Mouse (Mus musculus) R1 (cell line): Measurements from ENCODE around the gene Mdfic.
A peak's percentile ranks its signal among the peaks of the same experiment; 100 is the strongest.

Experiments
- DNase-seq: peaks from one replicate; pipeline ENCODE4 v3.0.0-alpha.2; 2018; ENCODE audit warnings: low read depth, low spot score

The Mdfic gene

GRCm38 (mm10) chr6:15739132-15739531 lies 18.7 kb downstream of the Mdfic start:
- no peak for DNase-seq

GRCm38 (mm10) chr6:15742591-15743149 lies 22.2 kb downstream of the Mdfic start:
- no peak for DNase-seq

- DNase-seq, result peak; percentile 72
These were observed 22.9 kb downstream of the Mdfic start for GRCm38 (mm10) chr6:15743291-15743792.

GRCm38 (mm10) chr6:15743793-15744192 lies 23.3 kb downstream of the Mdfic start:
- no peak for DNase-seq

DNA sequence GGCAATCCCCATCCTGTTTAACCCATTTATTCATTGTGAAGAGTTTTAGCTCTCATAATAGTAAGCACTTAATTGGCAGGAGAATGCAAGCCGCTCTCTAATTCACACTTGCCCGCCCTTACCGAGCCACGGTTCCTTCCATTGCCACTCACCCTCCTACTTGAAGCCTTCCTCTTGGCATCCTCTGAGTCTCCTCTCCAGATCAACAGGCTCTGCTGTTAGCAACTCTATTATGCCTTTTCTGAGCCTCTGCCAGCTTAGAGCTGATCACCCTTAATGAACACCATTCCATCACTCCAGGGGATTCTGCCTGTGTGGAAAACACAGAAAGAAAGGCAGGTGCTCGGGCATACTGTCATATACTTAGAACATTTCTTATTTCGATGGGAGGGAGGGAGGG lies 24.9 kb downstream of the Mdfic start:
- no peak for DNase-seq

GRCm38 (mm10) chr6:15745891-15746290 lies 25.4 kb downstream of the Mdfic start:
- no peak for DNase-seq

GRCm38 (mm10) chr6:15747396-15748155 lies 27.1 kb downstream of the Mdfic start:
- DNase-seq, result no peak

DNA sequence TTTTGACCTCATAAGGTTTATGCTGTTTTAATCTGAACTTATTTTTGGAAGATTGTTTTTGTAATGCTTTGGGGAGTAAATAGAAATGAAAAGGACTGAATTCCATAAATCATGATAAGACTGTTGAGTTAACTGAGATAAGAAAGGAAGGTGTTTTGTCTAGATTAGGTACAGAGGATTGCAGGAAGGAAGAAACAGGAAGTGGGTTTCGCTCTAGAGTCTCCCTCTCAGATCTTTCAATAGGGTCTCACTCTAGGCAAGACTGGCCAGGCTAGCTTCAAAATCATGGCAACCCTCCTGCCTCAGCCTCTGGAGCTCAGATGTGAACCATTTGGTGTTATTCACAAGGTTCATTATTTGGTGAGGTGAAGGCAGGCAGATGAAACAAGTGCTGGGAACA lies 27.8 kb downstream of the Mdfic start:
- DNase-seq, result no peak

- no peak for DNase-seq
These were observed 28.5 kb downstream of the Mdfic start for GRCm38 (mm10) chr6:15748943-15749342.

GRCm38 (mm10) chr6:15750101-15750500 lies 29.6 kb downstream of the Mdfic start:
- DNase-seq, result no peak

DNA sequence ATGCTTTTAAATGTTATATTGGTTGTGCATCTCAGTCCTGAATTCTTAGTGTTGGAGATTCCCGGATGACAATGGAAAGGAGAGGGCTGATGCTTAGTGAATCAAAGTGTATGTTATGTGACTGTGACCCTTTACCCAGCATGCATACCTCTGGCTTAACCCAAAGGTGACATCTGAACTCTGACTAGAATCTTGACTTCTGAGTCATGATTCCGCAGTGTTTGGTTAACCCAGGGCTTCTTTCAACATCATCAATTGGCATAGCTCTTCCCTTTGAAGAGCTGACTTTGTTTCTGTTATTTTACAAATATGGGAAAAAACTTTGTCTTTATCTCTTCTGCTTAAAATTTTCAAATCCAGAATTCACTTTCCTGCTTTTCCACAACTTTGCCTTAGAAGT lies 30.9 kb downstream of the Mdfic start:
- DNase-seq, result no peak

GRCm38 (mm10) chr6:15752160-15752559 lies 31.7 kb downstream of the Mdfic start:
- DNase-seq, result no peak

DNA sequence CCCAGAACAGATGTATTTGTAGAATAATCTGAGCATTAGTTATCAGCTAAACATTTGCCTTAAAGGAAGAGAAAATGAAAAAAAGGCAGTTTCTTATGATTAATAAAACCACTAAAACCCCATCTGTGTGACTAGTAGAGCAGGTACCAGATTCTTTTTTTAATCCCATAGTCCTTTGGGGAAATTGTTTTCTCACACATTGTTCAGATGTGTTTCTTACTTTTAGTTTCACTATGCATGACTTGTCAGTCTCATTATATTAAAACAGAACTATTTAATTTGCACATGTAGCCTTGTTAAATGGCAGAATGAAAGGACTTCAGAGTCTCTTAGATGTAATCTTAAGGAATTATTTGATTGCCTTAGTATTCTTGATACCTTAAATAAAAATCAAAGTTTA lies 32.7 kb downstream of the Mdfic start:
- no peak for DNase-seq

DNA sequence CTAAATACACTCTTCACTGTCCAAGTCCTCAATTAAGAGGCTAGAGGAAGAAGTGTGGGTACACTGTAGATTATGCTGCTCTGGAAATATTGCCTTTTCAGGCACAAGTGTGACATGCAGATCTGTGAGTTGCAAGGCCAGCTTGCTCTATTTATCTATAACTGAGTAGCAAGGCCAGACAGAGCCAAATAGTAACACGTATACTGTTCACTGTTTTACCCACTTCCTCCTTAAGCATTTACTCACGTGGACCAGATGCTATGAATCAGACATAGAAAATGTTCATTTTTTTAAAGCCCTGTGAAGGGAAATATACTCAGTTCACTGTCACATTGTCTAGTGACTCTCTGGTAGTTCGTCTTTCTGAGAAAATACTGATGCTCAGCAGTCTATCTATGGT lies 37.9 kb downstream of the Mdfic start:
- DNase-seq, result no peak

DNA sequence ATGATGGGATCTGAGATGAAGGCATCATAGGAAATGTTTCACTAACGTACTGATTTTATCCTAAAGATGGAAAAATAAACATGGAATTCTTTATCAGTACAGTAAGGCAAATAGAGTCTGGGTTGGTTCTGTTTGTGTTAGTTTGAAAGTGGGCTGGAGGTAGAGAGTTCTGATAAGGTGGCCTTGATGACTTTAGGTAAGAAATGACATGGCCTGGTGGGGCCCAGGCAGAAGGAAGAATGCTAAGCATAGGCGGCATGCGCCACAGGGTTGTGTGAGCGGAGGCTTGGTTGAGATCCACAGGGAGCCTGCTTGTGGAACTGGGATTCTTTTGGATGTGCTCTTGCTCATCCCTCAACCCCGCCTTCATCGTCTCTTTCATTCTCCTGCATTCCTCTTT lies 40.3 kb downstream of the Mdfic start:
- DNase-seq, result peak; percentile 21

GRCm38 (mm10) chr6:15764039-15764438 lies 43.6 kb downstream of the Mdfic start:
- no peak for DNase-seq

- no peak for DNase-seq
These were observed 47.0 kb downstream of the Mdfic start for GRCm38 (mm10) chr6:15767460-15767859.

GRCm38 (mm10) chr6:15770128-15770527 lies 49.7 kb downstream of the Mdfic start:
- DNase-seq, result no peak

- DNase-seq, result no peak
These were observed 56.6 kb downstream of the Mdfic start for GRCm38 (mm10) chr6:15777070-15777469.

GRCm38 (mm10) chr6:15780127-15780526 lies 59.7 kb downstream of the Mdfic start:
- no peak for DNase-seq

GRCm38 (mm10) chr6:15780688-15781087 lies 60.2 kb downstream of the Mdfic start:
- DNase-seq, result no peak

GRCm38 (mm10) chr6:15789523-15790500 lies 69.4 kb downstream of the Mdfic start:
- peak; percentile 52 for DNase-seq
